Mouse (Mus musculus): ENCODE data around the gene Gm28230. TPM values are rescaled to one million over a fixed set of nuclear protein-coding genes. Genes with fewer than 3 reads are reported as not detected.

Gm28230 gene
- polyA plus RNA-seq, 1 experiment from 2014 or later: not detected

GRCm38 (mm10) chr2:74693432-74693827 lies 33.1 kb upstream of the Gm28230 start:
- ATAC-seq (ENCODE audit: low FRiP score, low read depth): no peak
- 9% methylated on average over 4 of the region's 4 CpGs for WGBS
- no peaks in the 10 kb centered on the region for H3K36me3 ChIP-seq
- no peak overlapping the region for H3K27ac ChIP-seq (replicated peaks)
- no peaks in the 10 kb centered on the region for H3K9me3 ChIP-seq
- H3K4me2 ChIP-seq (replicated peaks): no peak overlapping the region
- H3K27me3 ChIP-seq: peaks cover 95% of the 10 kb centered on the region
- H3K9ac ChIP-seq (replicated peaks): no peak overlapping the region
- H3K4me1 ChIP-seq: peaks cover 12% of the 10 kb centered on the region
- H3K4me3 ChIP-seq: no peak overlapping the region

DNA sequence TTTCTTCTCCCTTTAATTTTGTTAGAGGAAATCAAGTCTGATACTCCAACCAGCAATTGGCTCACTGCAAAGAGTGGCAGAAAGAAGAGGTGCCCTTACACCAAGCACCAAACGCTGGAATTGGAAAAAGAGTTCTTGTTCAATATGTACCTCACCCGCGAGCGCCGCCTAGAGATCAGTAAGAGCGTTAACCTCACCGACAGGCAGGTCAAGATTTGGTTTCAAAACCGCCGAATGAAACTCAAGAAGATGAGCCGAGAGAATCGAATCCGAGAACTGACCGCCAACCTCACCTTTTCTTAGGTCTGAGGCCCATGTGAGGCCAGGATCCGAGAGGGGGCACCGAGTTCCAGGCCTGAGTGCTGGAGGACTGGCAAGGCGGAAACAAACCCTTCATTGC lies 32.5 kb upstream of the Gm28230 start:
- no peaks in the 10 kb centered on the region for H3K9me3 ChIP-seq
- no peak overlapping the region for H3K9ac ChIP-seq (replicated peaks)
- H3K4me2 ChIP-seq (replicated peaks): no peak overlapping the region
- no peaks in the 10 kb centered on the region for H3K36me3 ChIP-seq
- no peak overlapping the region for H3K4me3 ChIP-seq
- peaks cover 95% of the 10 kb centered on the region for H3K27me3 ChIP-seq
- no peak for ATAC-seq (ENCODE audit: low FRiP score, low read depth)
- H3K27ac ChIP-seq (replicated peaks): no peak overlapping the region
- WGBS: 1% methylated on average over 16 of the region's 16 CpGs
- peaks cover 14% of the 10 kb centered on the region for H3K4me1 ChIP-seq

GRCm38 (mm10) chr2:74695383-74695782 lies 31.1 kb upstream of the Gm28230 start:
- no peak overlapping the region for H3K27ac ChIP-seq (replicated peaks)
- no peak overlapping the region for H3K4me2 ChIP-seq (replicated peaks)
- no peaks in the 10 kb centered on the region for H3K9me3 ChIP-seq
- peaks cover 97% of the 10 kb centered on the region for H3K27me3 ChIP-seq
- H3K36me3 ChIP-seq: no peaks in the 10 kb centered on the region
- peaks cover 14% of the 10 kb centered on the region for H3K4me1 ChIP-seq
- WGBS: 14% methylated on average over 1 of the region's 1 CpGs
- H3K9ac ChIP-seq (replicated peaks): no peak overlapping the region
- H3K4me3 ChIP-seq: no peak overlapping the region
- ATAC-seq (ENCODE audit: low FRiP score, low read depth): no peak

DNA sequence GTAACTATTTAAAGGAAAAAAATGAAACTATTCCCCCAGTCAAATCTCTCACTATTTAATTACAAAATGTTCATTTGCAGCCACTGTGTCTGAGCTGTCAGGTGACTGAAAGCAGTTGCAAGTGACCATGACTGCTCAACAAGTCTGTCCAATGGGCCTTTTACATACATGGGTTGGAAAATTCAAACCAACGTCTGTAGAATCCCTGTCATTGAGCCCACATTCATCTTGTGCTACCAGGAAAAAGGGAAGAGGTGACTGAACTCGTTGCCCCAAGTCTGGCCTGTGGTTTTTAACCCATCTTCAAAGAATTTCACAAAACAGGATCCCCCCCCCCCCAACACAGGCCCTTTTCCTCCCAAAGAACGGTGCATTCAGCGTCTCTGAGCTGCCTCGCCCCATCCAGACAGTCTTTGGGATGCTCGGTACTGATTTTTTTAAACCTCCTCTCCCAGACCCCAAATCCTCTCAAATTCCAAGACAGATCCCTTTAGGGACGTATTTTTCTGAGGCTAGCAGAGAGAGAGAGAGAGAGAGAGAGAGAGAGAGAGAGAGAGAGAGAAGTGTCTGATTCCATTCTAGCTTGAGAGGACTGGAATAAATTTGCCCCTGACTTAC lies 30.6 kb upstream of the Gm28230 start:
- H3K9ac ChIP-seq (replicated peaks): no peak overlapping the region
- H3K36me3 ChIP-seq: no peaks in the 10 kb centered on the region
- H3K4me1 ChIP-seq: peaks cover 14% of the 10 kb centered on the region
- no peaks in the 10 kb centered on the region for H3K9me3 ChIP-seq
- no peak overlapping the region for H3K27ac ChIP-seq (replicated peaks)
- no peak for ATAC-seq (ENCODE audit: low FRiP score, low read depth)
- H3K4me3 ChIP-seq: no peak overlapping the region
- H3K27me3 ChIP-seq: peaks cover 100% of the 10 kb centered on the region
- no peak overlapping the region for H3K4me2 ChIP-seq (replicated peaks)
- WGBS: 5% methylated on average over 7 of the region's 7 CpGs

GRCm38 (mm10) chr2:74696442-74697335 lies 29.8 kb upstream of the Gm28230 start:
- Histone ChIP-seq H3K4me3 (no peak overlapping the region), H3K4me2 (replicated peaks) (no peak overlapping the region), H3K36me3 (no peaks in the 10 kb centered on the region), H3K27ac (replicated peaks) (no peak overlapping the region), H3K4me1 (peaks cover 14% of the 10 kb centered on the region), H3K9me3 (no peaks in the 10 kb centered on the region), H3K27me3 (peaks cover 99% of the 10 kb centered on the region), H3K9ac (replicated peaks) (no peak overlapping the region)
- no peak for ATAC-seq (ENCODE audit: low FRiP score, low read depth)
- under 1% methylated on average over 34 of the region's 34 CpGs for WGBS

DNA sequence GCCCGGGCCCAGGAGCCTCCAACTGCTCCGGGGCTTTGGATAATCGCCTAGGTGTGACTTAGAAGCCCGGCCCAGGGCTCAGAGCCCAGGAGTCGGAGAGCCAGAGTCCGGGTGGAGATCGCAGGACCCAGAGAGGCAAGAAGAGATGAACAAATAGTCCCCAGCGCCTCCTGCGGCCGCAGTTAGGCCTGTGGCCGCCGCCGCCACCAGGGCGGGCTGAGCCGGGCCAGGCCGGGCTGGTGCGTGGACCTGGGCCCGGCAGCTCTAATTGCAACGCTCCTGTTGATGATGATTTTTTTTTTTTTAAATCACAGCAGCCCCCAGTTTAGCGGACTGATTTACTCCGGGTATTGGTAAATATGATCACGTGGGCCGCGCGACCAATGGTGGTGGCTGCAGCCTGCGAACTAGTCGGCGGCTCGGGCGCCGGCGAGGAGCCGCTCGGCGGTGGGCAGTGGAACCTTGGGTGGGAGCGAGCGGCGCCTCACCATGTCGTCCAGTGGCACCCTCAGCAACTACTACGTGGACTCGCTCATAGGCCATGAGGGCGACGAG lies 28.9 kb upstream of the Gm28230 start, which contains the start of gene Hoxd9:
Hoxd9 (plus strand) TSS at position 161 of the 555 bp plus-strand sequence.
- under 1% methylated on average over 43 of the region's 43 CpGs for WGBS
- H3K9ac ChIP-seq (replicated peaks): no peak within 1 kb of the TSS

GRCm38 (mm10) chr2:74698201-74699052 lies 28.1 kb upstream of the Gm28230 start:
- no peaks in the 10 kb centered on the region for H3K36me3 ChIP-seq
- H3K4me1 ChIP-seq: peaks cover 14% of the 10 kb centered on the region
- H3K4me3 ChIP-seq: peak overlapping the region; percentile 35
- H3K27me3 ChIP-seq: peaks cover 93% of the 10 kb centered on the region
- H3K4me2 ChIP-seq (replicated peaks): peak overlapping the region; percentile 53
- no peaks in the 10 kb centered on the region for H3K9me3 ChIP-seq
- no peak overlapping the region for H3K9ac ChIP-seq (replicated peaks)
- no peak overlapping the region for H3K27ac ChIP-seq (replicated peaks)
- peak; percentile 41; the same call in 1 of the 2 replicates for ATAC-seq (ENCODE audit: low FRiP score, low read depth)
- under 1% methylated on average over 85 of the region's 86 CpGs for WGBS

More for the DNA sequence above, 28.9 kb upstream of the Gm28230 start, which contains the start of gene Hoxd9:
- Histone ChIP-seq H3K4me2 (replicated peaks) (peak within 1 kb of the TSS; percentile 53), H3K4me3 (peak within 1 kb of the TSS; percentile 35), H3K4me1 (peaks cover 14% of the 10 kb centered on the region), H3K36me3 (no peaks in the 10 kb centered on the region), H3K27me3 (peaks cover 95% of the 10 kb centered on the region), H3K9me3 (no peaks in the 10 kb centered on the region), H3K27ac (replicated peaks) (no peak within 1 kb of the TSS)
- peak; percentile 78 for ATAC-seq (ENCODE audit: low FRiP score, low read depth)

DNA sequence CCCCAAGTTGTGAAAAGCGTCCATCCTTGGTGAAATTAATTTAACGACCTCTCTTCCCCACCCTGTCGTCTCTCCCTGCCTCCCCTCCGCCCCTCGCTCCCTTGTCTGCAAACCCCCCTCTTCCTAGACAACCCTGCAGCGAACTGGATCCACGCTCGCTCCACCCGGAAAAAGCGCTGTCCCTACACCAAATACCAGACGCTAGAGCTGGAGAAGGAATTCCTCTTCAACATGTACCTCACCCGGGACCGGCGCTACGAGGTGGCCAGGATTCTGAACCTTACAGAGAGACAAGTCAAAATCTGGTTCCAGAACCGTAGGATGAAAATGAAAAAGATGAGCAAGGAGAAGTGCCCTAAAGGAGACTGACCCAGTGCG lies 27.5 kb upstream of the Gm28230 start:
- Histone ChIP-seq H3K9me3 (no peaks in the 10 kb centered on the region), H3K27me3 (peaks cover 93% of the 10 kb centered on the region), H3K4me1 (peaks cover 14% of the 10 kb centered on the region), H3K27ac (replicated peaks) (no peak overlapping the region), H3K36me3 (no peaks in the 10 kb centered on the region), H3K4me2 (replicated peaks) (no peak overlapping the region), H3K4me3 (no peak overlapping the region), H3K9ac (replicated peaks) (no peak overlapping the region)
- under 1% methylated on average over 17 of the region's 17 CpGs for WGBS
- no peak for ATAC-seq (ENCODE audit: low FRiP score, low read depth)

DNA sequence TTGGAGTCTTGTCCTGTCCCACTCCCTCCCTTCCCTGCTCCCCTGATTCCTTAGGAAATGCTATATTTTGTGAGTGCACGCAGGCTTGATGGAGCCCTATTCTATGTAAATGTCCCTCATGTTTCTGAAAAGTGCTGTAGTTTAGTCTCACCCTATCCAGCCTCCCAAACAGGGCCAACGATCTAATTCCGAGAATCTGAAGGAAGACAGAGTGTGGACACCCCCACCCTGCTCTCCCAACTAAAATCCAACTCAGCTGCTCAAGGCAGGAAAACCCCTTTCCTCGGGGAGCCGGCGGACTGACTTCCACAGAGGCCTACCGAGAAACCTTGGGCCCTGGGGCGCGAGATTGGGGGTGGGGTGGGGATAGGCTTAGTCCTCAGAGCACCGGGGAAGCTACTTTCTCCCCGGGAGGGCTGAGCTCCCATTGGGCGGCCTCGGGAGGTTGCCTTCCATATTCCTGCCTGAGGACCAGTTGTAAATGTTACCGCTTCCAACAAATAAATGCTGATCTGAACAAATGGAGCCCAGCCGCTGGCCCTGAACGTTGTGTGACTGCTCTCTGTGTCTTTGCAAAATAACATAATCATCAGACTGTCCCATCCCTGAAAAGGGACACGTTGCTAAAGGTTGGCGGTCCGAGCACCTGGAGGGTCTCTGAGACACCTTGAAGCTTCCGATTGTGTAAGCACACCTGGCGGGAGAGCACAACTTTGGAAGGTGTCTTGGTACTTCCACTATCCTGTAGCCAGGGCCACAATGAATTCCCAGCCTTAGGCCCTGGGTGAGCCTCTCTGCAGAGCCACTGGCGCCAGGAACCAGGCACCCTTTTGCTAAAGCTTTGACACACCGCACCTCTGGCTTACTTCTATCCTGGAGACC lies 26.6 kb upstream of the Gm28230 start:
- no peak for ATAC-seq (ENCODE audit: low FRiP score, low read depth)
- no peak overlapping the region for H3K9ac ChIP-seq (replicated peaks)
- peaks cover 93% of the 10 kb centered on the region for H3K27me3 ChIP-seq
- peaks cover 18% of the 10 kb centered on the region for H3K4me1 ChIP-seq
- H3K36me3 ChIP-seq: no peaks in the 10 kb centered on the region
- no peak overlapping the region for H3K4me2 ChIP-seq (replicated peaks)
- H3K9me3 ChIP-seq: no peaks in the 10 kb centered on the region
- H3K27ac ChIP-seq (replicated peaks): no peak overlapping the region
- no peak overlapping the region for H3K4me3 ChIP-seq
- WGBS: 2% methylated on average over 23 of the region's 23 CpGs

GRCm38 (mm10) chr2:74700546-74701112 lies 25.9 kb upstream of the Gm28230 start:
- Histone ChIP-seq H3K4me1 (peaks cover 25% of the 10 kb centered on the region), H3K9me3 (no peaks in the 10 kb centered on the region), H3K9ac (replicated peaks) (no peak overlapping the region), H3K36me3 (no peaks in the 10 kb centered on the region), H3K4me2 (replicated peaks) (no peak overlapping the region), H3K27me3 (peaks cover 93% of the 10 kb centered on the region), H3K4me3 (no peak overlapping the region), H3K27ac (replicated peaks) (no peak overlapping the region)
- no peak for ATAC-seq (ENCODE audit: low FRiP score, low read depth)
- under 1% methylated on average over 22 of the region's 22 CpGs for WGBS

Data from midbrain, embryonic 12.5 days (tissue).